Comparison of ENCODE assay signal across 12 mouse cellular contexts in the genomic region with DNA sequence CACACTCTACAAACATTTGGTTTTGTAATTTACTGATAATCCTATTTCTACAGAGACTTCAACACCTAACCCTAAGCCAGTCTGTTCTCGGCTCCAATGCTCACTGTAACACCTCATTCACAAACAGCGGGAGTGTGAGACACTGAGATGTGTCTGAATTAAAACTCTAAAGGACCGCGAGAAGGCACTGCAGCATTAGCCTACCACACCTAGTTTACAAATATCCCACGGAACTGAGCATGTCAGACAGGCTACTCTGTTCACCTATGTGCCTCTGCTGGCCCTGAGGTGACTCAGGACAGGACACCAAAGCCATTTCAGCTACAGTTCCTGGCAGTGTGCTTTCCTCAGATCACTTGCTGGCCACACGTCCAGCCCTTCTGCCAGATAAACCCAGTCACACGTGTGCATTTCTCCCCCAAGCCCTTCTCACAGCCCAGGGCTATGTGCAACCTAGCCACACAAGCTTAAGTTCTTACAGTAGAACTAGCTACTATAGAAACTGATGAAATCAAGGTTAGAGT.
DNase-seq lines count a peak whose midpoint lies in the region; ATAC-seq and TF ChIP-seq lines count a peak whose summit lies in the region.
"Had no signal": no experiment of that assay in that cellular context is flagged by ENCODE, and none has a peak within 500 bp of the region (broad histone marks: within the 10 kb centered on the region; RNA-seq: fewer than 3 reads in every experiment).

No protein-coding gene starts in this region.

- H3K4me1 ChIP-seq in forebrain, embryonic 14.5 days (ENCODE audit: control insufficient read depth, insufficient read depth, low read length), result no peaks in the 10 kb centered on the region
- H3K4me1 ChIP-seq in forebrain, embryonic 13.5 days, result peaks cover 8% of the 10 kb centered on the region; the same call in 1 of the 2 replicates
- 0 out of 2 replicates have a peak, but pooled peaks cover 2% of the 10 kb centered on the region for H3K4me1 ChIP-seq in intestine, postnatal 0 days (replicated peaks; ENCODE audit: control insufficient read depth, insufficient read depth, low read length)
- H3K4me1 ChIP-seq in intestine, embryonic 15.5 days (replicated peaks), result 0 out of 2 replicates have a peak, but pooled peaks cover 4% of the 10 kb centered on the region
- peaks cover 32% of the 10 kb centered on the region for H3K4me1 ChIP-seq in embryonic facial prominence, embryonic 13.5 days

- H3K4me3 ChIP-seq in forebrain, embryonic 14.5 days (ENCODE audit: low read depth, low read length), result no peak overlapping the region
- no peak overlapping the region for H3K4me3 ChIP-seq in forebrain, embryonic 13.5 days
- H3K4me3 ChIP-seq in intestine, postnatal 0 days (ENCODE audit: low read depth, low read length), result no peak overlapping the region
- H3K4me3 ChIP-seq in intestine, embryonic 15.5 days (replicated peaks), result no peak overlapping the region
- H3K4me3 ChIP-seq in embryonic facial prominence, embryonic 13.5 days, result no peak overlapping the region
- H3K4me3 ChIP-seq: limb, embryonic 15.5 days had no signal

- H3K27me3 ChIP-seq in forebrain, embryonic 14.5 days (replicated peaks; ENCODE audit: control insufficient read depth, insufficient read depth, low read length), result no peaks in the 10 kb centered on the region
- no peaks in the 10 kb centered on the region for H3K27me3 ChIP-seq in forebrain, embryonic 13.5 days
- no peaks in the 10 kb centered on the region for H3K27me3 ChIP-seq in intestine, postnatal 0 days (replicated peaks; ENCODE audit: control insufficient read depth, insufficient read depth, low read length)
- H3K27me3 ChIP-seq in intestine, embryonic 15.5 days (replicated peaks), result no peaks in the 10 kb centered on the region
- no peaks in the 10 kb centered on the region for H3K27me3 ChIP-seq in embryonic facial prominence, embryonic 13.5 days
- H3K27me3 ChIP-seq: limb, embryonic 15.5 days had no signal

- H3K27ac ChIP-seq in forebrain, embryonic 14.5 days (ENCODE audit: low read depth, low read length), result no peak overlapping the region
- no peak overlapping the region for H3K27ac ChIP-seq in forebrain, embryonic 13.5 days
- H3K27ac ChIP-seq in intestine, postnatal 0 days (ENCODE audit: low read depth, low read length), result no peak overlapping the region
- no peak overlapping the region for H3K27ac ChIP-seq in intestine, embryonic 15.5 days
- H3K27ac ChIP-seq in embryonic facial prominence, embryonic 13.5 days, result peak overlapping the region; percentile 24; the same call in 1 of the 2 replicates
- H3K27ac ChIP-seq: hindbrain, postnatal 0 days; limb, embryonic 15.5 days had no signal

- H3K9me3 ChIP-seq in forebrain, embryonic 14.5 days (replicated peaks; ENCODE audit: control insufficient read depth, low read length), result no peaks in the 10 kb centered on the region
- H3K9me3 ChIP-seq in forebrain, embryonic 13.5 days (replicated peaks), result no peaks in the 10 kb centered on the region
- H3K9me3 ChIP-seq in intestine, postnatal 0 days (ENCODE audit: control insufficient read depth), result no peaks in the 10 kb centered on the region
- H3K9me3 ChIP-seq in intestine, embryonic 15.5 days, result no peaks in the 10 kb centered on the region
- H3K9me3 ChIP-seq in embryonic facial prominence, embryonic 13.5 days, result no peaks in the 10 kb centered on the region
- H3K9me3 ChIP-seq: limb, embryonic 15.5 days had no signal

- no peak for ATAC-seq in forebrain, embryonic 14.5 days
- no peak for ATAC-seq in forebrain, embryonic 13.5 days
- ATAC-seq in intestine, postnatal 0 days, result no peak
- ATAC-seq in intestine, embryonic 15.5 days, result no peak
- no peak for ATAC-seq in embryonic facial prominence, embryonic 13.5 days (ENCODE audit: insufficient number of reproducible peaks, insufficient read depth, low FRiP score, low TSS enrichment, low read depth)
- ATAC-seq in activated CD4-positive, CD25-positive, alpha-beta regulatory T cell, adult 4 months, result no peak
- ATAC-seq: CD4-positive, CD25-positive, alpha-beta regulatory T cell, adult 4 months; hindbrain, postnatal 0 days had no signal

- TF ChIP-seq CTCF in intestine, postnatal 0 days (IDR thresholded peaks at IDR 0.05; ENCODE audit: low read depth), result peak; percentile 39

- no peak overlapping the region for H3K9ac ChIP-seq in forebrain, embryonic 14.5 days (ENCODE audit: low read length)
- H3K9ac ChIP-seq in forebrain, embryonic 13.5 days, result no peak overlapping the region
- H3K9ac ChIP-seq in intestine, postnatal 0 days (ENCODE audit: low read depth, low read length), result no peak overlapping the region
- H3K9ac ChIP-seq in intestine, embryonic 15.5 days, result no peak overlapping the region
- no peak overlapping the region for H3K9ac ChIP-seq in embryonic facial prominence, embryonic 13.5 days
- H3K9ac ChIP-seq: limb, embryonic 15.5 days had no signal

- no peaks in the 10 kb centered on the region for H3K36me3 ChIP-seq in forebrain, embryonic 14.5 days (ENCODE audit: control insufficient read depth, insufficient read depth, low read length)
- H3K36me3 ChIP-seq in forebrain, embryonic 13.5 days (ENCODE audit: poor library complexity, severe bottlenecking), result peaks cover 4% of the 10 kb centered on the region; the same call in 1 of the 2 replicates
- peaks cover 4% of the 10 kb centered on the region; the same call in 1 of the 2 replicates for H3K36me3 ChIP-seq in intestine, postnatal 0 days (ENCODE audit: control insufficient read depth, insufficient read depth)
- H3K36me3 ChIP-seq in intestine, embryonic 15.5 days, result no peaks in the 10 kb centered on the region
- H3K36me3 ChIP-seq in embryonic facial prominence, embryonic 13.5 days, result 0 out of 2 replicates have a peak, but pooled peaks cover 4% of the 10 kb centered on the region
- H3K36me3 ChIP-seq: limb, embryonic 15.5 days had no signal

- peak; percentile 24 for DNase-seq in forebrain, embryonic 14.5 days (ENCODE audit: low spot score)
- peak; percentile 73 for DNase-seq in skeletal muscle tissue, adult 2 months (ENCODE audit: low read depth, low spot score)
- no peak for DNase-seq in kidney, postnatal 36 days
- DNase-seq: lung, postnatal 4 days had no signal

- no peak overlapping the region for H3K4me2 ChIP-seq in forebrain, embryonic 14.5 days (ENCODE audit: low read length)
- no peak overlapping the region for H3K4me2 ChIP-seq in forebrain, embryonic 13.5 days
- H3K4me2 ChIP-seq in intestine, postnatal 0 days (replicated peaks; ENCODE audit: low read depth), result no peak overlapping the region
- H3K4me2 ChIP-seq in intestine, embryonic 15.5 days (replicated peaks), result no peak overlapping the region
- H3K4me2 ChIP-seq in embryonic facial prominence, embryonic 13.5 days, result no peak overlapping the region
- H3K4me2 ChIP-seq: limb, embryonic 15.5 days had no signal

- 62% methylated on average over 7 of the region's 7 CpGs for WGBS in forebrain, embryonic 14.5 days
- 67% methylated on average over 7 of the region's 7 CpGs for WGBS in forebrain, embryonic 13.5 days
- WGBS in intestine, postnatal 0 days, result 49% methylated on average over 7 of the region's 7 CpGs
- 55% methylated on average over 7 of the region's 7 CpGs for WGBS in intestine, embryonic 15.5 days
- WGBS in embryonic facial prominence, embryonic 13.5 days, result 71% methylated on average over 7 of the region's 7 CpGs

Comparison
In these comparisons a context has a peak if more than half of its experiments do, and no peak if none do; other contexts are left out.
1. DNase-seq: peak in forebrain, embryonic 14.5 days (single experiment) and skeletal muscle tissue, adult 2 months (single experiment); none in kidney, postnatal 36 days (0 of 2).